Comparison of ENCODE assay signal across 8 mouse cellular contexts in genomic region chr14:122464351-122464762, GRCm38 (mm10). TPM values are rescaled to one million over a fixed set of nuclear protein-coding genes. Genes with fewer than 3 reads are reported as not detected.
DNase-seq lines count a peak whose midpoint lies in the region; ATAC-seq and TF ChIP-seq lines count a peak whose summit lies in the region.

No protein-coding gene starts in this region.

- peak overlapping the region; percentile 71 for H3K4me3 ChIP-seq in cerebellum, adult 2 months (replicated peaks; ENCODE audit: insufficient read depth, low read depth, low read length)
- H3K4me3 ChIP-seq in thymus, adult 2 months (ENCODE audit: control insufficient read depth, insufficient read depth, low read length), result peak overlapping the region; percentile 25; the same call in 1 of the 2 replicates
- peak overlapping the region; percentile 57 for H3K4me3 ChIP-seq in liver, embryonic 11.5 days (ENCODE audit: low read depth, low read length)

- H3K9ac ChIP-seq in liver, embryonic 11.5 days (ENCODE audit: low read depth, low read length), result no peak overlapping the region

- H3K4me2 ChIP-seq in liver, embryonic 11.5 days, result peak overlapping the region; percentile 84

- no peak for DNase-seq in cerebellum, adult 2 months
- DNase-seq in cerebellum, postnatal 36 days, result no peak
- DNase-seq in thymus, adult 2 months, result no peak
- DNase-seq in thymus, postnatal 25 days, result no peak
- DNase-seq in liver, embryonic 11.5 days (ENCODE audit: low spot score), result no peak
- no peak for DNase-seq in right cerebral cortex, postnatal 14 days
- DNase-seq in right cerebral cortex, postnatal 10 days (ENCODE audit: low spot score in 2 of 2), result no peak
- no peak for DNase-seq in thymus, postnatal 36 days

- TF ChIP-seq POLR2A in cerebellum, adult 2 months (IDR thresholded peaks at IDR 0.05; ENCODE audit: borderline replicate concordance, insufficient read depth, low read length), result no peak
- TF ChIP-seq POLR2A in thymus, adult 2 months (IDR thresholded peaks at IDR 0.05; ENCODE audit: control insufficient read depth, extremely low read depth, insufficient read depth, low read length, poor library complexity), result no peak

- H3K36me3 ChIP-seq in thymus, adult 2 months (ENCODE audit: control insufficient read depth, insufficient read depth, low read length), result no peaks in the 10 kb centered on the region
- no peaks in the 10 kb centered on the region for H3K36me3 ChIP-seq in liver, embryonic 11.5 days (ENCODE audit: control insufficient read depth, insufficient read depth, low read length)

- under 1% methylated on average over 45 of the region's 62 CpGs for WGBS in cerebellum, adult 2 months
- WGBS in thymus, adult 2 months, result under 1% methylated on average over 62 of the region's 62 CpGs
- WGBS in liver, embryonic 11.5 days, result under 1% methylated on average over 62 of the region's 62 CpGs

- H3K9me3 ChIP-seq in liver, embryonic 11.5 days (ENCODE audit: control insufficient read depth, low read length), result no peaks in the 10 kb centered on the region

- H3K27ac ChIP-seq in cerebellum, adult 2 months (ENCODE audit: insufficient read depth, low read length), result peak overlapping the region; percentile 98
- H3K27ac ChIP-seq in thymus, adult 2 months (ENCODE audit: control insufficient read depth, insufficient read depth, low read length), result no peak overlapping the region
- H3K27ac ChIP-seq in liver, embryonic 11.5 days (ENCODE audit: low read depth, low read length), result no peak overlapping the region

- TF ChIP-seq CTCF in cerebellum, adult 2 months (IDR thresholded peaks at IDR 0.05; ENCODE audit: borderline replicate concordance, insufficient read depth, low read depth, low read length), result no peak
- no peak for TF ChIP-seq CTCF in thymus, adult 2 months (IDR thresholded peaks at IDR 0.05; ENCODE audit: borderline replicate concordance, control insufficient read depth, extremely low read depth, insufficient read depth, low read length, poor library complexity)

- peak; percentile 46 for ATAC-seq in liver, embryonic 11.5 days (replicated peaks; ENCODE audit: low FRiP score)

- H3K4me1 ChIP-seq in cerebellum, adult 2 months (ENCODE audit: control insufficient read depth, insufficient read depth, low read length), result peaks cover 2% of the 10 kb centered on the region
- peaks cover 22% of the 10 kb centered on the region; the same call in 1 of the 2 replicates for H3K4me1 ChIP-seq in thymus, adult 2 months (replicated peaks; ENCODE audit: control insufficient read depth, insufficient read depth, low read length)
- H3K4me1 ChIP-seq in liver, embryonic 11.5 days (replicated peaks; ENCODE audit: control insufficient read depth, insufficient read depth, low read length), result peaks cover 7% of the 10 kb centered on the region; the same call in 1 of the 2 replicates

- H3K27me3 ChIP-seq in cerebellum, adult 2 months (ENCODE audit: control insufficient read depth, insufficient read depth, low read length), result no peaks in the 10 kb centered on the region
- peaks cover 26% of the 10 kb centered on the region for H3K27me3 ChIP-seq in thymus, adult 2 months (ENCODE audit: control insufficient read depth, insufficient read depth, low read length)
- H3K27me3 ChIP-seq in liver, embryonic 11.5 days (replicated peaks; ENCODE audit: control insufficient read depth, insufficient read depth, low read length), result peaks cover 86% of the 10 kb centered on the region

RNA-seq across cellular contexts. Expression of gene Zic5, which starts 1.1 kb away (rescaled TPM):
- 27.5 and 30.4 TPM in 2 replicates for polyA plus RNA-seq in cerebellum, adult 2 months (2012; rRNA removed)
- not detected in 2 replicates for polyA plus RNA-seq in thymus, adult 2 months (2012; rRNA removed)
- 0.16 TPM in 1 of 2 replicates, not detected in the other for polyA plus RNA-seq in liver, embryonic 11.5 days (2014; fragmentation: Nextera tagmentation; extraction: Ambion mirVana)

RNA-seq across cellular contexts. Expression of gene Zic2, which starts 10.9 kb away (rescaled TPM):
- polyA plus RNA-seq in cerebellum, adult 2 months (2012; rRNA removed), result 157 and 186 TPM in 2 replicates
- not detected in 2 replicates for polyA plus RNA-seq in thymus, adult 2 months (2012; rRNA removed)
- not detected in 2 replicates for polyA plus RNA-seq in liver, embryonic 11.5 days (2014; fragmentation: Nextera tagmentation; extraction: Ambion mirVana)

RNA-seq across cellular contexts. Expression of gene Gm5089, which starts 13.4 kb away (rescaled TPM):
- 0.49 TPM in 2 replicates for polyA plus RNA-seq in cerebellum, adult 2 months (2012; rRNA removed)
- polyA plus RNA-seq in thymus, adult 2 months (2012; rRNA removed), result not detected in 2 replicates
- polyA plus RNA-seq in liver, embryonic 11.5 days (2014; fragmentation: Nextera tagmentation; extraction: Ambion mirVana), result not detected in 2 replicates

RNA-seq across cellular contexts. Expression of gene Gm10837, which starts 26.0 kb away (rescaled TPM):
- polyA plus RNA-seq in cerebellum, adult 2 months (2012; rRNA removed), result 2.7 TPM in 2 replicates
- not detected in 2 replicates for polyA plus RNA-seq in thymus, adult 2 months (2012; rRNA removed)
- polyA plus RNA-seq in liver, embryonic 11.5 days (2014; fragmentation: Nextera tagmentation; extraction: Ambion mirVana), result not detected in 2 replicates

Comparison
In these comparisons a context has a peak if more than half of its experiments do, and no peak if none do; other contexts are left out.
1. RNA of gene Zic5, which starts 1.1 kb away (polyA plus RNA-seq): 27.5 to 30.4 TPM in cerebellum, adult 2 months; 0.16 TPM in liver, embryonic 11.5 days and not detected in thymus, adult 2 months; every median in the first group is over 10 times any median in the second.
2. RNA of gene Zic2, which starts 10.9 kb away (polyA plus RNA-seq): 157 to 186 TPM in cerebellum, adult 2 months; not detected in liver, embryonic 11.5 days and not detected in thymus, adult 2 months; every median in the first group is over 100 times any median in the second.
3. Peak in every context shown above with its lines, with median percentiles within 50 percentile points of each other: H3K4me3 ChIP-seq.